Mouse (Mus musculus) adrenal gland, postnatal 25 days (tissue): ENCODE results near the gene Fabp1. TPM values are rescaled to one million over a fixed set of nuclear protein-coding genes. Genes with fewer than 3 reads are reported as not detected.

ENCODE experiments used
- DNase-seq: peaks from one replicate; pipeline ENCODE4 v3.0.0; 2021; ENCODE audit warnings: mixed read lengths
- long read RNA-seq: library from polyadenylated mRNA; stranded (forward); transcript quantifications from one replicate; pipeline ENCODE4 v2.0.0, GENCODE M21; 2021
- total RNA-seq: library from RNA; stranded (reverse); gene quantifications from 2 replicates; pipeline ENCODE4 v1.2.3, GENCODE M21; 2021

The Fabp1 gene
- 55.1 TPM in 1 of 2 replicates, not detected in the other for total RNA-seq
- long read RNA-seq, transcript Fabp1-201 (4 exons, 553 nt) = major isoform, 2,278 of 2,375 reads
- long read RNA-seq, partial matches to known transcripts = 73 of 2,375 reads
- long read RNA-seq, other reads (novel, unspliced or antisense) = 24 of 2,375 reads

DNA sequence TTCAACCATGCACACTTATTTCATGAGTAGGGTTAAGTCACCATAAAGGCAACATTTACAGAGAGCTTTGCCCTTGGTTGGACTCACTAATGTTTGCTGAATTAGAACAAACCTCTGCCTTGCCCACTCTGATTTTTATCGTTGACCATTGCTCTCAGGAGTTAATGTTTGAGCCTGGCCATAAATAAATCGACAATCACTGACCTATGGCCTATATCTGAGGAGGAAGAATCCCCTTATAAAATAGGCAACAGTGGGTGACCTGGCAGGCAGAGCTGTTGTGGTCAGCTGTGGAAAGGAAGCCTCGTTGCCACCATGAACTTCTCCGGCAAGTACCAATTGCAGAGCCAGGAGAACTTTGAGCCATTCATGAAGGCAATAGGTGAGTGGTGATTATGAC, at the start of gene Fabp1:
Gene Fabp1 (plus strand): TSS at position 216 of the 400 bp plus-strand sequence.
- DNase-seq = no peak

DNA sequence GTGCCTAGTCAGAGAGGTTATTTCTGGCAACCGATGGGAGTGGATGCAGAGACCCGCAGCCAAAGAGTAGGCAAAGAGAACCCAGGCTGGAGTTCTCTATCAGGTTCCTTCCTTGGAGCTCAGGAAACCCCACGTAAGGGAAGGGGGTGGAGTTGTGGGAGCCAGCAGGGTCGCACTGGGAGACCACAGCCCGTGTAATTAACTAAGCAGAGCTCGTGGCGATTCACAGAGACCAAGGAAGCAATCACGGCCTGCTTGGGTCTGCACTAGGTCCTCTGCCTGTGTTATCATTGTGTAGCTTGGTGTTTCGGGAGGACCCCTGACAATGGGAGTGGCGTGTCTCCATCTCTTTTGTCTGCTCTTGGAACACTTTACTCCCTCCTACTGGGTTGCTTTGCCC, 48.5 kb upstream of the Fabp1 start:
- no peak for DNase-seq

DNA sequence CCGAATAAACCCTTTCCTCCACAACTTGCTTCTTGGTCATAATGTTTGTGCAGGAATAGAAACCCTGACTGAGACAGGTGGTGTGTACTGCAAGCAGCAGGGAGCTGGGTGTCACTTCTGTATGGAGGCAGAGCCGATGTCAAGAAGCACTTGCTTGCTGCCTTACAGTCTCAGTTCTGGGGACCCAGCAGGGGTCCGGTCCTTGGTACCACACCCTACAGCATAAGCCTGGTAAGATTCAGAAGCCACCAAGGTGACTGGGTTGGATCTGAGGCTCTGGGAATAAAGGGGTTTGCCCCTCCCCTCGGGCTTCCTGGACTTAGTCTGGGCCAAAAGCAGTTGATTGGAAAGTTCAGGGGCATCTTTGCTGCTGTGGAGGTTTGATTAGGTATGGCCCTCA, 46.1 kb upstream of the Fabp1 start:
- DNase-seq = no peak

DNA sequence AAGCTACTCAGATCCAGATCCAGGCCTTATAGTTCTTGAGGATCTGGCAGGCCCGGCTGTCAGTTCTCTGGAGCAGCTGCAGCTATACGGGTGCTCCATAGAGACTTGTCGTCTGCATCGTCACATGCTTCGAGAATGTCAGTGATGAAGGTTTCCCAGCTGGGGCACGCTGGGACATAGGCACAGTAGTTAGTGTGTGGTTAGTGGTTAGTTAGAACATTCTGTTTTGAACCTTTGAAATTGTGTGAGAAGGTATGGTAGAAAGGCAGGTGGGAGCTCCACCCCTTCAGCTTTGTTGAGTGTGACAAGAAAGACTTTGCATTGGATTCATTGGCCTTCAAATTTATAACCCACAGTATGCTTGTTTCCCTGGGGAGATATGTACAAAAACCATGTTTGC, 44.8 kb upstream of the Fabp1 start:
- DNase-seq = no peak

DNA sequence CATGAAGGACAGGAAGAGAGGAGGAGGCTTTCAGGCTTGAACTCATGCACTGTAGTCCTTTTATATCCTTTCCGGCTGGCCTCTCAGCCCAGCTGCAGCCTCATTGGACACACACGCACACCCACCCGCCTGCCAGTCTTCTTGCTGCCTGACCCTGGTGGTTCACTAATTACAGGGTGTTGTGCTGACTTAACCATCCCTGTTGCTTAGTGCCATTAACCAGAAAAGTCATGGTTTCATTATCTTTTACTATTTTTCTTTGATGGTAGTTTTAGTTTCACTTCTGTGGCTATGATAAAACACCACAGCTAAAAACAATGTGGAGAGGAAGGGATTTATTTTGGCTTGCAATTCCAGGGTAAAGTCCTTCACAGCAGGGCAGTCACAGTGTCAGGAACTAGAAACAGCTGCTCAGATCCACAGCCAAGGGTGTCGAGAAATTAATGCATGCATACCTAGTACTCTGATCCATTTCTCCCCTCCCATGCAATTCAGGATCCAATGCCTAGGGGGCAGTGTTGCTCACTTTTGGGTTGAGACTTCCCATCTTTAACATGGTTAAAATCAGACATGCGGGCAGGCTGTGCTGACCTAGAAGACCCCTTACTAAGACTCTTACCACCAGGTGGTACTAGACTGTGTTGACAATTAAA, 42.8 kb upstream of the Fabp1 start:
- no peak for DNase-seq

DNA sequence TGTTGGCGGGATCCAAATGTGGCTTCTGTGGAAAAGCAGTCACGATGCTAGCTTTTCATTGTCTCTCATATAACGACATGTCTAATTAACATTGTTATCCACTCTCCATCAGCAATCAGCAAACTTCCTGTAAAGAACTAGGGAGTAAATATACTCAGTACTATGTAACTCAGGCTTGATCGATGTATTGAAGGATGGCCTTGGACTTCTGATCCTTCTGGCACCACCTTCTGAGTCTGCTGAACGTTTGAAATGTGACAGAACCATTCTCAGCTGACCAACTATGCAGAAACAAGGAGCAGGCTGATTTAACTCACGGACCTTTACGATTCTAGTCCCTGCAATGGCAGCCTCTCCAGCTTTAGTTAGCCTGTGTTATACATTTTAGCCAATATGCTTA, 38.3 kb upstream of the Fabp1 start:
- DNase-seq = no peak

DNA sequence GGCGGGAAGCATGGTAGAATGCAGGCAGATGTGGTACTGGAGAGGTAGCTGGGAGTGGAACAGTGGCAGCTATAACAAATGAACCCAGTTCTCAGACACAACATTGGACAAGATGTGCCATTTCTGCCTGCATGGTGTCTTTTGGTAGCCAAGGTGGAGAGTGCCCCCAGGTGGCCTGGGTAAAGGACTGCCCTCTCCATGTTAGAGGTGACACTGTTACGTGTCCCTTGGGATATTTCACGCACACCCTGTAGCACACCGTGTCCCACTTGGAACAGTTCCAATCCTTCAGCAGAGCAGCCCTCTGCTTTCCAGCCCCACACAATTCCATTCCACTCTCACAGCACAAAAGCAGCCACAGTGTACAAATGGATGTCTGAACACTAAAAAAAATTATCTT, 37.4 kb upstream of the Fabp1 start:
- DNase-seq = peak; percentile 24

DNA sequence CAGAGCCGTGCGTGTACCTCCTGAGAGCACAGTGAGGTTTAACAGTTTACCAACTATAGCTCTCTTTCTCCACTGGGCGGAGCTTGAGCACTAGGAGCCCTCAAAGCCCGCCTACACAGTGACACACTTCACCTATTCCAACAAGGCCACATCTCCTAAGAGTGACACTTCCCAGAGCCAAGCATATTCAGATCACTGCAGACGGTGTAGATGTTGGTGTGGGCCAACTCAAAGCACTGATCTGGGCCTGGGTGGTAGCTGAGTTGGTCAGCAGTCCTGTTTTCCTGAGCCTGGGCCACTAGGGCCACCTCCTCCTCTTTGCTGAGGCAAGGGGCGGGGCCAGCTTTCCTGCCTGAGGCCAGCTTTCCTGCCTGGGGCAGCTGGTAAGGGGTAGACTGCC, 35.2 kb upstream of the Fabp1 start:
- no peak for DNase-seq

DNA sequence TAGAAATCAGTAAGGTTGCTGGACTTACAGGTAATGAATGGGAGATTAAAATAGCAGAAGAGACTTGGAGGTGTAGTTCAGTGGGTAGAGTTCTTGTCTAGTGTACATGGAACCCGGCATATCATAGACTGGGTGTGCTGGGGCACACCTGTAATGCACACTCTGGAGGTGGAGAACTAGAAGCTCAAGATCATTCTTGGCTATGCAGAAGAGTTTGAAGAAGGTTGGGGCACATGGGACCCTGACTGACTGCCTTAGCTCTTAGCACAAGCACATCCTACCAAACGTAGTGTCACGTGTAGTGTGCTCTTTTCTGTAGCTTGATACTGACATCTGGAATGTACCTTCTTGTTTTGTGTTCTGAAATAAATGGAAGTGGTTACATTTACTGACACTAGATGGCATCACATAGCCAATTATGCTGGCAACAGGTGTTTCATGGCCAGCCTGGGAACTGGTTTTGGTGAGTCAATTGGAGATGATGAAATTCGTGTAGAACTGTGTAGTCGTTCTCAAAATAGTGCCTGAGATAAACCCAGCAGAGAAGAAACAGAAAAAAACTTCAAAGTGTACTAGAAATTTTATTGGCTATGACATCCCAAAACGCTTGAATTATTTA, 33.0 kb upstream of the Fabp1 start:
- no peak for DNase-seq

DNA sequence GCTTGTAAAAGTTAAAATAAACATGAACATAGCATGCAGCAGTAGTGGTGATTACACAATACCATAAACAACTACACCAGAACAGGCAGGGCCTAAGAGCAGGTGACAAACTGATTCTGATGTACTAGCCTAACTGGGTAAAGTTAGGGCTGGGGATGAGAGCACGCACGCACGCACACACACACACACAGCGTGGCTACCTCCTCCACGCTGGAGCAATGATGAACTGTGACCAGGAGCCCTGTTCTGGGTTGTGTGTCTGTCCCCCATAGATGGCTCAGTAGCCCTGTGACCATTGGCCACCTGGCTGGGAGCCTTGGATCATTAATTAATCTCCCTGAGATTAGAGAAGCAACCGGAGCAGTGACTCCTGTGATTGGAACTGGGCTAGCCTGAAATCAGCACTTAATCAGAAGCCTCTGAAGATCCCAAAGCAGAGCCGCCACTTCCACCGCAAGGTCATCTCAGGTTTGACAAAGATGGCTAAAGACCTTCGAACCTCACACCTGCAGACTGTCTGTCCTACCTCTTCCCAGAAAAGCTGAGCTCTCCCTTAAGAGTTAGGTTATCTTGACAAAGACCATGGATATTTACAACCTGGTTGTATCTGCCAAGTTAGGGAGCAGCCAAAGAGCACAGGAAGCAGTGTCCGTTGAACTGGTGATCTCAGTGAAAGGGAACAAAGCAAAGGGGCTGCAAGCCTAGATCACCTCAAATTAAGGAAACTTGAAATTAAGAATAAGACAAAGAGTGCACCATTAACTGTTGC, 26.6 kb upstream of the Fabp1 start:
- no peak for DNase-seq

DNA sequence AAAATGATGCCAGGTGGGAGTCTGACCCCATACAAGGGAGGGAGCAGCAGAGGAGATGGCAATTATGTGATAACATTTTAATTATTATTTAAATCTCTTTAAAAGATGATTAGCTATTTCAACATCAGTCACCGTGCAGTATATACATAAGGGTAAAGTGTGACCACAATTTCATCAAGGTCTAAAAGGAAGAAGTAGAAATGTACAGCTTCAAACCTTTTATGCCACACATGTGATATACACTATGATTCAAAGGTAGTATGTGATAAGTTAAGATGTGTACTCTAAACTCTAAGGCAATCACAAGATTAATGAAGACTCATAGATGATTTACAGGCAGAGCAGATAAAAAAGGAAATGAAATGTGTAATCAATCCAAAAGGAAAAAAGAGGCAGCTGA, 19.0 kb upstream of the Fabp1 start:
- DNase-seq = no peak

DNA sequence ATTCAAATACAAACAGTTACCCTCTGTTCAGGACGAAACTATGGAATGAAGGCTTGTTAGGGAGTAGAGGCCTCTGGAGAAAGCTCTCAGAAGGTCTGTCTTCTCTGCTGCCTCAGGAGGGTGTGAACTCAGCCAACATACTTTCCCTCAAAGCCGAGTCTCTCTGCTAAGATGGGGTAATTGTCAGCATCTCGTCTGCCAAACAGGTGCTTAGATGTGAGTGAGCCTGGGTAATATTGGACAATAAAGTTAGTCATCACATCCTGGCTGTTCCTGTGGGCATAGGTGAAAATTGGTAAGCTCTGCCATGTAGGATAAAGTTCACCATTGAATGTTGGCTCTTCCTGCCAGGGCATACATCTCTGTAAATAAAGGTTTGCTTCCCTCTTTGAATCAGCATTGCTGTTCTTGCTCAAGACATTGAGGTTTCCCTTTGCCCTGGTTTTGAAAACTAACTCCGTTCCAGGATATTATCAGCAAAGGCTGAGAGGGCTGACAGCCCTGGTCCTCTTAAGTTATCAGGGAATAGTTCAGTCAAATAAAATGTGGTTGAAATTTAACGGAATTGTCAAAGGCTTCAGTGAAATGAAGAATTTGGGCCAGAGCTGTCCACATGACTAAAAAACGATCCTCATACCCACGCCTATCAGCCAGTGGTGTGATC, 14.6 kb upstream of the Fabp1 start:
- DNase-seq = no peak

DNA sequence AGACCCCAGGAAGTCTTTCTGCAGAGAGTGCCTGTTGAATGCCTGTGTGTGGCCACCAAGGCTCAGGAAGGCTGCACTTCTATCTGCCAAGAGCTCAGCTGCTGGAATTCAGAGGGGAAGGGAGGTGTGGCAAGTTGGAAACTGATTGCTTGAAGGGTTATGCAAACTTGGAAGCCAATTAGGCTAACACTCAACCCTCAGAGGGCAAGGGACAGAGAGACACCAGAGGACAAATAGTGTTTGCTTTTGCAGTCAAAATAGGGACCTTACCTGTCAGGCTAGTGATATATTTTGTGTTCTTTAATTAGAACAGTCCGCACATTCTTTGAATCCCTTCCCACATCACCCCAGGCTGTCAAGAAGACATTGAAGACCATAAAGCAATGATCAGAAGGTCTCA, 10.0 kb upstream of the Fabp1 start:
- no peak for DNase-seq

DNA sequence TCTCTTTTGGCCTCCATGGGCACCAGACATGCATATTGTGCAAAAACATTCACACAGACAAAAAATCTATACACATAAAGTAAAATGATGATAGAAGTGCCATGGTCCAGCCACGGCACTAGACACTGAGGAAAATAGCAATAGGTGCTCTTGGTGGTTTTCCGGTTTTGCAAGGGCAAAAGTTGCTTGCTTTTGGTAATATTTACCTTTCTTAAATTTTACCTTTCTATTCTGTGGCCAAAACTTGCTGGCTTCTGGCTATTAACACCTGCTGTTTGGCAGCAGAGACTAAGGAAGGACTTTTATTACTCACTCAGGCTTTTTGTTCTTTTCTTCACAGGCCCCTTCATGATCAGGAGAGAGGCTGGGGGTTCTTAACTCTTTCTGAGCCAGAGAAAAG, 9.1 kb upstream of the Fabp1 start:
- DNase-seq = no peak

DNA sequence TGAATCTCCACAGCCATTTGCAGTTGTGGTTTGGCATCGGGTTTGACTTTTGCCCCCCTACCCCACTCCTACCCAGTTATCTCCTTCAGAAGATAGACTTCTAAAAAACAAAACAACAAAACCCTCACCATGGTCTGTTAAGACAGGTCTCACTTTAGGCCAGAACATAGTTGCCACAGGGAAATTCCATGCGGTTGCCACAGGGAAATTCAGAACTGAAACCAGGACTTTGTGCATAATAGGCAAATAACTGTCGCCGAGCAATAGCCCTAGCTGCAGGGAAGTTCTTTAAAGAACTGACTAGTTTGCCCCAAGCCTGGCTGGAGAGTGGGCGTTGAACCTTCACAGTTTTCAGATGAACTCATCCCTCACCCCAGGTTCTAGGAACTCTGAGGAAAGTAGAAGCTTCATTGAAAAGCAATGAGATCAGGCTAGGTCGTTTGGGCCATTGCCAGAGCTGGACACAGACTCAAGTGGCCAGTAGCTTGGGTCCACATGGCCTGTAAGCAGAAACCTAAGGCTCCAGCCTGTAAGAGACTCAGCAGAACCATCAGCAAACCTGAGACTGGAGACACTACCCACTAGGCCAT, 6.4 kb upstream of the Fabp1 start:
- no peak for DNase-seq

DNA sequence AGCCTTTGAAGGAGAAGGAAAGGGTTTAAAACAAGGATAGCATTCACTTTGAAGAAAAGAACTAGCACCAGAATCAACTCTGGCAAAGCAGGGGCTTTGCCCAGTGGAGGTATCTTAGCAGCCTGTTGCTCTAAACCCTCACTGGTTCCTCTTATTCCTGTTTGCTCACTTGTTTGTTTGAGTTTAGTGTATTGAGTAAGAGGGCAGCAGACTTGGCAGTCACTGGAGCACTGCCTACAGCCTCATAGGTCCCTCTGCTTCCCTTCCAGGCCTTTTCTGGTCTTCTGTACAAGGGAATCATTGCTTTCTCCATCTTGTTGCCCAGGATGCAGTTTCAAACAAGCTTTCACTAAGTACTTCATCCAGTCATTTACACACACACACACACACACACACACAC, 3.5 kb upstream of the Fabp1 start:
- DNase-seq = no peak

DNA sequence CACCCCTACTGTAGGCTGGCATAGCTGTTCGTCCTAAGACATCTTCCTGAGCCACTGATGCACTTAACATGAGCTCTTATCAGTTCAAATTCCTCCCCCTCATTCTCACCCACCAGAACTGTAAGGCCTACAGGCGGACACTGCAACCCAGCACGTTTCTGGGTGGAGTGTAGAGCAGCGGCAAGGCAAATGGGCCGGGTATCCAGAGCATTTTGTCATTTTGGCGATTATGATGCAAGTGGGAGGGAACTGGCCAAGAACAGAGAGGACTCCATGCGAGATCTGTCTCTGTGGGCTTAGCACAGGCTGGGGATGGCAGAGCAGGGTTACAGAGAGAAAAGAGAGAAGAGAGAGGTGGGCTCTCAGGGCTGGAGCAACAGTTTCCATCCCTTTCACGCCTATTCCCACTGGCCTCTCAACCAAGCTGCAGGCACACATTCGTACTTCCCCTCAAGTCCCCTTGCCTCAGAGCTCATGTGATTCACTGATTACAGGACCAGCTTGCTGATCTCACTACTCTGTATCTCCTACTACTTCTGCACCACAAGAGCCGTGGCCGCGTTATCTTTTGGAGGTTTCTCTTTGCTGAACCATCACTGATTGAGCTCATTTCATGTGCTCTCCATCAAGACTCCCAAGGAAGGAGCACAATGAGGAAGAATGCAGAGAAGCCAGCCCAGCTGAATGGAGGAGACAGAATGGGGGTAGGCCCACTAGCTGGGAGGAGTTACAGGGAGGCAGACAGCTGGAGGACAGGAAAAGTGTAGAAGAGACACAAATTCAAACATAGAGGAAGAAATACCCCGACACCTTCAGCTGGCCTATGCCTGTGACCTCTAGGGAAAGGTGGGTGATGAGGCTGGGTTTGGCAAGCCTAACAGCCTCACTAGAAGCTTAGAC, 1.7 kb upstream of the Fabp1 start:
- no peak for DNase-seq

DNA sequence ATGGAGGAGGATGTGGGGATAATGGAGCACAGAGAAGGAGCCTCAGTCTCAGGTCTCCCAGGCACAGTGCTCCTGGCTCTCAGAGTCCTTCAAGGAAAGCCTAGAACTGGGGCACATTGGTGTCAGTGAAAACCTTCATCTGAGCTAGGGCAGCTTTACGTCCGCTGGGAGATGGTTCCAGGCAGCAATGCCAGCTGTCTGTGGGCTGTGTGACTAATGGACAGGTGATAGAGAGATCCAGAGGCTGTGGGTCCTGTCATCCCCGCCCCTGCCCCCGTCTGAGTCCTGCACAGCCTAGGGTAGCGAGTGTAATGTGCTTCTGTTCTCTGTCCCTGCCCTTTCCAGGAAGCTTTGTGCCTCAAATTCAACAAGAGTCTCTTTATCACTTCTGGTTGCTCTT, 2.3 kb downstream of the Fabp1 start:
- no peak for DNase-seq

DNA sequence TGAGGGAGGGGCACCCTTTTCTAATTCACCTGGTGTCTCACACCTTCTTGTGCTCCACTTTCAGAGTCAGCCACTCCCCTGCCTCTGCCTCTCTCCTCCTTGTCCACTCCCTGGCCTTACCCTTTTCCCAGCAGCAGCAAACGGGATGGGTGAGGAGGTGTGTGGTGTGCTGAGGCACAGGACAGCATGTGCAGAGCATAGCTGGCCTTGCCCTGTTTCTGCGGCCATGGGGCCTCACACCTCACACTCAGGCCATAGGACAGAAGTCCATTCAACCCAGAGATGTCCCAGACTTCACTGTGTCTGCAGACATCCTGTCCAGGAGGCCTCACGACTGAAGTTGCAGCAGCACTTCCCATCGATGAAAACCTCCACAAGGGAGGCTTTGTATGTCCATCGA, 4.0 kb downstream of the Fabp1 start:
- DNase-seq = no peak

DNA sequence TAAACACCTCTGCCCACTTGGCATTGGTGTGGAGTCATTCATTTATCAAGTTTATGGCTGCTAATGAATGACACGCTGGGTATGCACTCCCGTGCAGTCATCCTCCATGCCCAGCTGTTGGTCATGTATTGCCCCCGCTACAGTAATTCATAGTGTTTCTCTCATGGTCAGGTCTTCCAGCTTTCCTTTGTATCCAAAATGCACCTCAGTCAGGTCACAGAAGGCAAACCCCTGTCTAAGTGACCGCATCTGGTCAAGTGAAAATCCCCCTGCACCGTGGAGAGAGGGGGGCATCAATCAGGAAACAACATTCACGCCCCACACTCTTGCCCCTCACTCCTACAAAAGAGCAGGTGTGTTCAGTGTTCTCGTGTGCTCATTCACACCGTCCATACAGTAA, 4.5 kb downstream of the Fabp1 start:
- DNase-seq = no peak

DNA sequence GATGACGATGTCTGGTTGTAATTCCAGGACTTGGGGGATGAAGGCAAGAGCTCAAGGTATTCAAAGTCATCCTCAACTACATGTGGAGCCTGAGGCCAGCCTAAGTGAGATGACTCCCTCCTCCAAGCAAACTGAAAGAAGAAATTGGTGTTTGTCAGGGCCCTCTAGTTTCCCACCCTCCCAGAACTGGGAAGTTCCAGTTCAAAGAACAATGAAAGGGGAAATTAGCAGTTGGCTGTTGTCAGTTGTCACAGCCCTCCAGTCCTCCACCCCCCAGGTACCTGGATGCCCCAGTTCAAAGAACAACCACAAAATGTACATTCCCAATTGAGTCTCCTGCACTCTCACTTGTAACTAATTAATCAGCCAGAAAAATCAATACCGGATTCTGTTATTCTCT, 9.1 kb downstream of the Fabp1 start:
- DNase-seq = no peak
